Mouse (Mus musculus) layer of hippocampus, postnatal 10 days (tissue): ENCODE results near the gene Gm16253. TPM values are rescaled to one million over a fixed set of nuclear protein-coding genes. Genes with fewer than 3 reads are reported as not detected.

Source experiments
- DNase-seq, 2 experiments: peaks; one replicate each; pipeline ENCODE4 v3.0.0; 2021; ENCODE audit warnings: low spot score in 2 of 2
- total RNA-seq, 2 experiments: library from RNA; stranded (reverse); gene quantifications; 2 replicates each; pipeline ENCODE4 v1.2.3; 2021

Gene Gm16253
- total RNA-seq, 2 experiments from 2014 or later: not detected

DNA sequence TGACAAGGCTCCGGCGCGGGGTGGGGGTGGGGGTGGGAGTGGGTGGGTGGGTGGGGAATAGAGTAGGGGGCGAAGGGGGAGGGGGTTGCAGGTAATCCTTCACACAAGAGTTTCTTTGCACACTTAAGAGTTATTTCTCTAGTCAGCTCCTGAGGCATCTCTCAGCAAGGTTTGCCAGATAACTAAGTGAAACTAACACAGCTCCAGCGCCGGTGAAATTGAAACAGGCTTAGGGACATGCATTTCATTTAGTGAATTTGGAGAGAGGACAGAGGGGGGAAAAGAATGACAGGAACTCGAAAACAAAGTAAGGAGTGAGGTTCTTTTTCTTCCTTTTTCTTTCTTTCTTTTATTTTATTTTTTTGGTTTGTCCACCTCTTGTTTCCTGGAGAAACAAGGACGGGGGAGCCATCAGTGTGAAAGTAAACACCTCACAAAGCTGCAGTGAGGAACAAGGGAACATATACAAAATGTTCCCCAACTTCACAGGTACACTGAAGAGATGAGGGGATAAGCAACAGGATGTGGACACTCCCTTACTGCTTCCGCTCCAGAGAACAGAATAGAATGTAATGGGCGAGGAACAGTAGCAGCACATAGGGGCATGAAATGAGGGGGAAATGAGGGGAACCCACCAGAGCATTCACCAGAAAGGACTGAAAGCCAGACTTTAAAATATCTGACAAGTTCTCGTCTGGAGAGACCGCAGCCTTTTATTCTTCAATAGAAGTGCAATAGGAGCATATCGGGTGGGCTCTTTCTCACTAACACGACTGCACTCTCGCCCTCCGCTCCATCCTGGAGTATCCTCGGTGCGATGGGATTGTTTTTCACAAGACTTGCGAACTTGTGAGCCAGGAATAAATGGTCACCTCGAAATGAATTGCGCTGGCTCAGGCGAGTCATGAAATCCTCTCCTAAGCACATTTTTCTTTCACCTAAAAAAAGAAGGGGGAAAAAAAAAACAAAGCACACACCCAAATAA lies 19.8 kb upstream of the Gm16253 start:
- no peak for DNase-seq

- peak; percentile 98 to 99 for DNase-seq
These were observed 19.1 kb upstream of the Gm16253 start, which contains the start of gene Txnip for GRCm38 (mm10) chr3:96557694-96558093. Gene Txnip (plus strand): TSS chr3:96557957.

- no peak for DNase-seq
These were observed 18.6 kb upstream of the Gm16253 start for GRCm38 (mm10) chr3:96558159-96558558.

- DNase-seq: no peak
These were observed 18.1 kb upstream of the Gm16253 start for GRCm38 (mm10) chr3:96558668-96559196.

DNA sequence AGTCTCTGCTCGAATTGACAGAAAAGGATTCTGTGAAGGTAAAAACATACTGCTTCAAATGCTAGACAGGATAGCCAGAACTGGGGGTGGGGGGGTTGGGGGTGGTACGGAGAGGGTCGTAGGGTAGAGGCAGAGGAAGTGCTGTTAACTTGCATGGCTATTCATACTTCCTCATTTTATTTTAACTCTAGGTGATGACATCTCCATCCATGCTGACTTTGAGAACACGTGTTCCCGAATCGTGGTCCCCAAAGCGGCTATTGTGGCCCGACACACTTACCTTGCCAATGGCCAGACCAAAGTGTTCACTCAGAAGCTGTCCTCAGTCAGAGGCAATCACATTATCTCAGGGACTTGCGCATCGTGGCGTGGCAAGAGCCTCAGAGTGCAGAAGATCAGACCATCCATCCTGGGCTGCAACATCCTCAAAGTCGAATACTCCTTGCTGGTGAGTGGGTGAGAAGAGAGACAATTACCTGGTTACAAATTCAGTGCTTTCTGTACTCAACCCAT lies 17.3 kb upstream of the Gm16253 start:
- DNase-seq: no peak

DNA sequence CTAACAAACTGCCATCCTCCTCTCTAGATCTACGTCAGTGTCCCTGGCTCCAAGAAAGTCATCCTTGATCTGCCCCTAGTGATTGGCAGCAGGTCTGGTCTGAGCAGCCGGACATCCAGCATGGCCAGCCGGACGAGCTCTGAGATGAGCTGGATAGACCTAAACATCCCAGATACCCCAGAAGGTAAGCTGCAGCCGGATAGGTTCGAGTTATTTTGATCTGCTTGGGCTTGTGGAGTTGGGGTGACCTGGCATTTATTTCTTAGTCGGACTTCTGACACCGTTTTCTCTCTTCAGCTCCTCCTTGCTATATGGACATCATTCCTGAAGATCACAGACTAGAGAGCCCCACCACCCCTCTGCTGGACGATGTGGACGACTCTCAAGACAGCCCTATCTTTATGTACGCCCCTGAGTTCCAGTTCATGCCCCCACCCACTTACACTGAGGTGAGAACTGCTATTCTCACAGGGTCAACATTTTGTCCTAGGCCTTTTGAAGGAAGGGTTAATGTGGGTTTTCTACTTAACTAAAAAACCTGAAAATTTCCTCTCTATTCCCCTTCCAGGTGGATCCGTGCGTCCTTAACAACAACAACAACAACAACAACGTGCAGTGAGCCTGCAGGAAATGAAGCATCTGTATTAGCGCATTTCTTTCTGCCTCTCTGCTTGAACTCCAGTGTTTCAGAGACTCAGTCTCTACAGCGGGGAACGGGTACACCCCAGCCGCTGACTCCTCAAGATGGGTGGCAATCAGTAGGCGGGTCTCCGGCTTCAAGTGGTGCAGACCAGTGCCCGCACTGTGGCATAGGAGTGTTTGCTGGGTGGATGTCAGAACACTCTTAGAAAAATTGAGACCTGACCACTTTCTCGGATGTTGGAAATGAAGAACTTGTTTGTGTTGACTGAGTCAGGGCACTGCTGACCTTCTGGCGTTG lies 16.6 kb upstream of the Gm16253 start:
- DNase-seq: no peak

DNA sequence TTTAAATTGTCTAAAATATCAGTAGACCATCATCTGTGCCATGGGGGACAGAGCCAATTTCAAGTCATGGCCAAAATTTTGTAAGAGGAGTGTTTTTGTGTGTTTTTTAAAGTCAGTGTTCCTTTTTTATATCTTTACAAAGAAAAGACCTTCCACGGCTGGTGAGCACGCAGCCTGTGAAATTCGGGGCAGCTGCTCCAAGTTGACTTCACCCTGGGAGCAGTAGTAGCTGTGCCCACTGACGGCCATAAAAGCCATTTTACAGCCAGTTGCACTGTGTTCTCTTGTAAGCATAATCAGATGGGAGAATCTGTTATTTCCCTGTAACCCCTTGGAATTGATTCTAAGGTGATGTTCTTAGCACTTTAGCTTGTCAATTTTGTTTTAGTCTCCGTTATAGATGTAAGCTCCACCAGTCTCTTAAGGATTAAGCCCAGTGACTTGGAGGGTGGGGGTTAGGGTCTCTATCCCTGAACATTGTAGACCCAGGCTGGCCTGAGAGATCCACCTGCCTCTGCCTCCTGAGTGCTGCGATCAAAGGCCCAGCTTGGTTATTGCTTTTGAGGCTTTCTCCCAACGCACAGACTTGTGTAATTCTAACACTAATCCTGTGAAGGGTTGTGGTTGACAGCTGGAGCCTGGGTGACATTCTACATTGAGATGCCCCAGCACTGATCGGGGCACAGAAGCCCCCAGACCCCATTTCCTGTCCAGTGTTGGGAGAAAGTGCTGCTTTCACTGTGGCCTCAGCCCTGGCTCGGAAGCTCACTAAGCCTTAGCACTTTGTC lies 15.7 kb upstream of the Gm16253 start:
- DNase-seq: no peak

- DNase-seq: no peak
These were observed 14.7 kb upstream of the Gm16253 start for GRCm38 (mm10) chr3:96561946-96562681.

DNA sequence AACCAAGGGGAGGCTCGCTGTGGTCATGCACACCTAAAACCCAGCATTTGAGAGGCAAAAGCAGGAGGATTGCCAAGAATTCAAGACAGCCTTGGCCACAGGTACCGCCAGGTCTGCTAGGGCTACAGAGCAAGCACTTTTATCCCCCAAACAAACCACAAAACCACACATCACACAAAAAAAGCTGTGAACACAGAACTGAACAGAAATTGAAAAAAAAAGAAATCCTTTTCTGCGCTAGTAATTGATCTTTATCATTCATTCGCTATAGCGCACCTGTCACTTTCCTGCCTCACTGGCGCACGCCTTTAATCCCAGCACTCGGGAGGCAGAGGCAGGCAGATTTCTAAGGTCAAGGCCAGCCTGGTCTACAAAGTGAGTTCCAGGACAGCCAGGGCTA lies 13.5 kb upstream of the Gm16253 start:
- no peak for DNase-seq

- DNase-seq: no peak
These were observed 12.7 kb upstream of the Gm16253 start for GRCm38 (mm10) chr3:96563911-96564632.

DNA sequence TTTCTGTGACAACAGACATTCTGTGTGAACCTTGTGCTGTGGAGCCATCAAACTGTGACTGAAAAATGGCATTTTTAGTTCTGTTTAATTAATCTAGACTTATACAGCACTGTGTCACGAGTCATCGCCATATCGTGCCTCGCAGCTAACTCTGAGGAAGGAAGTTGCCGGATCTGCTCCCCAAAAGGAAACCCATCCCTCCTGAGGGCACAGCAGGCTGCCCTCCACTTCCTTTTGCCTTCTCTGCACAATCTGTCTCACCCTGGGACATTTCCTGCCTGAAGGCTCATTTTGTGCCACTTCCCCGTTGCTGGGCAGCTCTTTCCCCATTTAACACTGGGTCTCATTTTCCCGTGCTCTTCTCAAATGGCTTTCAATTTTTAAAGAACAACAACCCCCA lies 12.2 kb upstream of the Gm16253 start:
- no peak for DNase-seq

GRCm38 (mm10) chr3:96565105-96565504 lies 11.7 kb upstream of the Gm16253 start:
- DNase-seq: no peak

- no peak for DNase-seq
These were observed 9.9 kb upstream of the Gm16253 start for GRCm38 (mm10) chr3:96566661-96567450.

- DNase-seq: no peak
These were observed 8.2 kb upstream of the Gm16253 start for GRCm38 (mm10) chr3:96568605-96569004.

DNA sequence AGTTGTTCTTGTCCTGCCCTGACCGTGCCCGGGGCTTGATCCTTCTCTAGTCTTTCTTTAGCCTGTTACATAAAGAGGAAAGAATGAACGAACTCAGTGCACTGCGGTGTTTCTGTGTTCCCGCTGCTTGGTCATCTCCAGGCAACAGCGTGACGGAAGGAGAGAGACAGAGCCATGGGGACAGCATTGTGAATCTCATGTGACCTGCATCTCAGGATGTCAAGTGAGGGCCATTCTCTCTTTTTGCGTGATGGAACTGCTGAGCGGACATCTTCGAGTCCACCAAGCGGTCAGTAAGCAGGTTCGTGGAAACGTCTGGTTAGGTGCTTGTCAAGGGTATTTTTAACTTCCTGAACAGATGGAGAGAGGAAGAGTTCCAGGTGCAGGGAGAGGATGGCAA lies 7.3 kb upstream of the Gm16253 start:
- no peak for DNase-seq

- no peak for DNase-seq
These were observed 6.7 kb upstream of the Gm16253 start for GRCm38 (mm10) chr3:96569966-96570605.

DNA sequence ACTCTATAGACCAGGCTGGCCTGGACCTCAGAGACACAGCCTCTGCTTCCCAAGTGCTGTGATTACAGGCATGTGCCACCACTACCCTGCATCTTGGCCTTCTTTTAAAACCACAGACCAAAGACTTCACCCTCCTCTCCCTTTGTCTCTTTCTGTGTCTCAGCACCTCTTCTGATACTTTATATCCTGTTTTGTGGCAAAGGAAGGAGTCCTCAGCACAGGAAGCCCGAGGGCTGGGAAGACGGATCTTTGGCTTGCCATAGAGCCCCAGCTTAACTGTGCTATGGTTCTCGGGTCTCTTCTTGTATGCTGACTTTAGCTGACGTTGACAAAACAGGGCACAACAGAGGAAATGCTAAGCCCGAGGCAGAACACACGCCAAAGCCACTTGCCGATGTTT lies 6.1 kb upstream of the Gm16253 start:
- DNase-seq: no peak

GRCm38 (mm10) chr3:96571336-96571735 lies 5.4 kb upstream of the Gm16253 start:
- DNase-seq: no peak
